Mouse (Mus musculus): Measurements from ENCODE around the gene Sox15. TPM values are rescaled to one million over a fixed set of nuclear protein-coding genes. Genes with fewer than 3 reads are reported as not detected.

Sox15 gene
- polyA plus RNA-seq, 1 experiment: not detected

DNA sequence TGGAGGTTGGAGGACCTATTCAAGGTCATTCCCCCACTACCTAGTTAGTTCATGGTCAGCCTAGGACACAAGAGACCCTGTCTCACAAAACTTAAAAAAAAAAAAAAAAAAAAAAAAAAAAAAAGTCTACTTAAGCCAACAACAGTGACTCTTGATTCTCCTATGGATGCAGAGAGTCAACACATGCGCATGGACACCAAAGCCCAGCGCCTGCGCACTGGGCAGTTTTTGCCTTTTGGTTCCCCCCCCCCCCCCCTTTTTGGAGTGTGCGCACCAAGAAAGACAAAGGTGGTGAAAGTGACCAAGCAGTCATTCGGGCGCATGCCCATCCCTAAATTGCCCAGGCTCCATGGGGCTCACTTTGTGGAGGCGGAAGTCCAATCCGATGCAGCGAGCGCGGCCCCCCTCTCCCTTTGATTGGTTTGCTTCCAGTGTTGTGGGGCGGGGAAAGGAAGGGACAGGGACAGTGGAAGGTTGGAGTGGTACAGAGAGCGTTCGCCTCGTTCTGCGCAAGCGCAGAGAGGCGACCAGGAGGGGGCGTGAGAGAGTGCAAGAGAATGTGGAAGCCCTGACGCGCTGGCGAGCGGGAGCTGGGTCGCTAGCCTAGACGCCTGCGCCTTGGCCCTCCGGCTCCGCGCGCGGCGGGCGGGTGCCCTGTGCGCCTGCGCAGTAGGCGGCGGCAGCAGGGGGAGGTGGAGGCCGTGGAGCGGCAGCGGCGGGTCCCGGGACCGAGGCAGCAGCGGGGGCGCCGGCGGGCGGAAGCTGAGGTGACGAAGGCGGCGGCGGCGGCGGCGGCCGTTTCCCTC is 22.6 kb upstream of the Sox15 start, which contains the start of gene Fxr2:
Gene Fxr2 (plus strand): TSS at position 707 of the 806 bp plus-strand sequence.
- peaks cover 57% of the 10 kb centered on the region for H3K4me1 ChIP-seq (ENCODE audit: control insufficient read depth)
- H3K27me3 ChIP-seq (ENCODE audit: control insufficient read depth): no peaks in the 10 kb centered on the region
- peak within 1 kb of the TSS; percentile 95 for H3K4me3 ChIP-seq (replicated peaks)
- no peak for TF ChIP-seq GATA1 (IDR thresholded peaks at IDR 0.05; ENCODE audit: low read length)
- no peak for TF ChIP-seq TAL1 (IDR thresholded peaks at IDR 0.05; ENCODE audit: low read length)
- peaks cover 16% of the 10 kb centered on the region for H3K36me3 ChIP-seq (ENCODE audit: control insufficient read depth)
- no peaks in the 10 kb centered on the region for H3K9me3 ChIP-seq (ENCODE audit: control insufficient read depth, low read length)

DNA sequence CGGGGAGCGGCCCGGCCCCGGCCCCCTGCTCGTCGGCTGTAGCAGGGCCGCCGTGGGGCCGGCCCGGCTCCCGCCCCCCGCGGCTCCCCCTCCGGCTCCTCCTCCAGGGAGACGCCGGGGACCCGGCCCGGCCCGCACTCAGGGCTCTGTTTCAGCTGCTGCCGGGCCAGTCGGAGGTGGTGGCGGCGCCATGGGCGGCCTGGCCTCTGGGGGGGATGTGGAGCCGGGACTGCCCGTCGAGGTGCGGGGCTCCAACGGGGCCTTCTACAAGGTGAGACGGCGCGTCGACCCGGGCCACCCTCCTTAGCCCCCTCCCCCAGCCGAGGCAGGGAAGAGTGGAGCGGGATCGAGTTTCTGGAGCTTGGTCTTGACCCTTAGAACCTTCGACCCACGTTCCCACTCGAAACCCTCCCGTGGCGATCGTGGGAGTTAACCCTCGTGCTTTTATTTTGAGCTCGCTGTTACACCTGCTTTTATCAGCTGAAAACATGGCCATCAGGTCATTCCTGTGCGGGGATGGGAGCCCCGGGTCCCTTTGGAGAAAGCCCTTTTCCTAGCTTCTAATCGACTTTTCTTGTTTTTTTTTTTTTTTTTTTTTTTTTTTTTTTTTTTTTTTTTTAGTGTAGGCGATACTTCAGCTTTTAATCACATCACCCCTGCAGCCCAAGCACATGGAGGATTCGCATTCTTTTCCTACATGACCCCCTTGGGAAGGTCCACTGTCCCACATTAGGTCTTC is 21.8 kb upstream of the Sox15 start:
- Histone ChIP-seq H3K4me1 (ENCODE audit: control insufficient read depth) (peaks cover 56% of the 10 kb centered on the region), H3K36me3 (ENCODE audit: control insufficient read depth) (peaks cover 21% of the 10 kb centered on the region), H3K9me3 (ENCODE audit: control insufficient read depth, low read length) (no peaks in the 10 kb centered on the region), H3K4me3 (replicated peaks) (peak overlapping the region; percentile 95), H3K27me3 (ENCODE audit: control insufficient read depth) (no peaks in the 10 kb centered on the region)
- TF ChIP-seq GATA1 (IDR thresholded peaks at IDR 0.05; ENCODE audit: low read length) (no peak), TAL1 (IDR thresholded peaks at IDR 0.05; ENCODE audit: low read length) (no peak)

DNA sequence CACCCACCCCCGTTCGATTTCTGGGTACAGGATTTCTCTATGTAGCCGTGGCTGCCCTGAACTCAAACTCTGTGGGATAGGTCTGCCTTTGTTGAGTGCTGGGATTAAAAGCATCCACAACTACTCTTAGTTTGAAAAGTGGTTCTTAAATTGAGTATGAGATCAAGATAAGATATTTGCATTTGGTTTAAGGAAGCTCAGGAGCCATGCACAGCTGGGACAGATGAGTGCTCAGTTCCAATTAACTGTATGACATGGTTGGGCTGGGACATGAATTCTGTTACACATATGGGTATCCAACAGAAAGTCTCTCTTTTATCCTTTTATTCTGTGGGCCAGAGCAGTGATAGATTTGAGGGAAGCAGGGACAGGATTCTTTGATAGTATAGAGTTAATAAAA is 19.6 kb upstream of the Sox15 start:
- H3K27me3 ChIP-seq (ENCODE audit: control insufficient read depth): no peaks in the 10 kb centered on the region
- peaks cover 38% of the 10 kb centered on the region for H3K36me3 ChIP-seq (ENCODE audit: control insufficient read depth)
- peaks cover 50% of the 10 kb centered on the region for H3K4me1 ChIP-seq (ENCODE audit: control insufficient read depth)
- no peaks in the 10 kb centered on the region for H3K9me3 ChIP-seq (ENCODE audit: control insufficient read depth, low read length)
- no peak overlapping the region for H3K4me3 ChIP-seq (replicated peaks)
- no peak for TF ChIP-seq TAL1 (IDR thresholded peaks at IDR 0.05; ENCODE audit: low read length)
- TF ChIP-seq GATA1 (IDR thresholded peaks at IDR 0.05; ENCODE audit: low read length): no peak

DNA sequence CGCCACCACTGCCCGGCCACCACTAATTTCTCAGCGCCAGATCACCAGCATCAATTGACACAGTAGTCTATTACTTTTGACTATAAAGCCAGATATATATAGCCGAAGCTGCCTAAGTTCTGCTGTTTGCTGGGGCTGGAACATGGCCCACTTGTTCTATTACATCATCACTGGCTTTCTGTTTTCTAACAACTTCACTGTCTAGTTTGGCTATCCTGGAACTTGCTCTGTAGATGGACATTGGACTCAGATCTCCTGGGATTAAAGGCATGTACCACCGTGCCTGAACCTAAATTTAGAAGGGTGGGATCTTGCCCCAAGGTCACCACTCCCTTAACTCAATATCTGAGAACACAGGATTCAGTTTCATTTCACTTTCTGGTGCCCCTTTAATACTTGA is 9.3 kb upstream of the Sox15 start:
- no peak for TF ChIP-seq TAL1 (IDR thresholded peaks at IDR 0.05; ENCODE audit: low read length)
- no peak for TF ChIP-seq GATA1 (IDR thresholded peaks at IDR 0.05; ENCODE audit: low read length)
- peaks cover 3% of the 10 kb centered on the region for H3K4me1 ChIP-seq (ENCODE audit: control insufficient read depth)
- H3K36me3 ChIP-seq (ENCODE audit: control insufficient read depth): peaks cover 96% of the 10 kb centered on the region
- H3K9me3 ChIP-seq (ENCODE audit: control insufficient read depth, low read length): no peaks in the 10 kb centered on the region
- H3K4me3 ChIP-seq (replicated peaks): no peak overlapping the region
- H3K27me3 ChIP-seq (ENCODE audit: control insufficient read depth): no peaks in the 10 kb centered on the region

DNA sequence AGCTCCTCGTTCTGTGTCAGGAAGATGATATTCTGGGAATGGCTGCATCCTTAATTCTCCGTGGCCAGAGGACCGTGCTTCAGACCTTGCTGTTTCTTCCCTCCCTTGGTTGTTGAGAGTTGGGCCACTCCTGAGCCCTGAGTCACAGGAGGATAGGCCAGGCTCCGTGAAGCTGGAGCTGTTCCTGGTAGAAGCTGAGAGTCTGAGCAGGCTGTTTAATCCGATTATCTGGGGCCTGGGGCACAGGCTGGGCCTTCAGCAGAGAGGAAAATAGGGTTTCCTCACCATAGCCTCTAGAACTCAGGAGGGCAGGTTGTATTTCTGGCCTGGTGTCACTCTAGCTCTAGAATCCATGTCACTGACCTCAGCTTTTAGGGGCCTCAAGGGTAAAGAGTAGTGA is 1.7 kb upstream of the Sox15 start:
- Histone ChIP-seq H3K4me1 (ENCODE audit: control insufficient read depth) (peaks cover 42% of the 10 kb centered on the region), H3K36me3 (ENCODE audit: control insufficient read depth) (peaks cover 94% of the 10 kb centered on the region)

DNA sequence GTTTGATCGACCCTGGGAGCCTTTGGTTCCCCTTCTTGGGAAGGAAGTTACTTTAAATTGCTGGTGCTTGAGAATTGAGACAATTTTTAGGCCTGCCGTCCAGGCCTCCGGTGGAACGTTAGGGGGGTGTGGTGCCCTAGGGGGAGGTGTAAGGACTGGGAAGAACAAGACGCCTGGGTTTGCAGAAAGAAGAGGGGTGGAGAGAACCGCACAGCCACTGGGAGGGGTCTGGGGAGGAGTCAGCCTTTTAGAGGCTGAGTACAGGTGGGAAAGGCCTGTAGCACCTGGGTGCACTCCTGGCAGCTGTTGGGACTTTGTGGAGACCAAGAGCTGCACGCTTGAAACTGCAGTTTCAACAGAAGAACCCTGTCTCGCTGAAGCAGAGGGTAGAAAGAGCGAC is 354 bp upstream of the Sox15 start:
- Histone ChIP-seq H3K36me3 (ENCODE audit: control insufficient read depth) (peaks cover 91% of the 10 kb centered on the region), H3K9me3 (ENCODE audit: control insufficient read depth, low read length) (no peaks in the 10 kb centered on the region), H3K4me1 (ENCODE audit: control insufficient read depth) (peaks cover 47% of the 10 kb centered on the region), H3K4me3 (replicated peaks) (no peak overlapping the region), H3K27me3 (ENCODE audit: control insufficient read depth) (no peaks in the 10 kb centered on the region)
- no peak for TF ChIP-seq GATA1 (IDR thresholded peaks at IDR 0.05; ENCODE audit: low read length)
- no peak for TF ChIP-seq TAL1 (IDR thresholded peaks at IDR 0.05; ENCODE audit: low read length)

More for the DNA sequence above, 1.7 kb upstream of the Sox15 start:
- H3K4me3 ChIP-seq (replicated peaks): no peak overlapping the region
- TF ChIP-seq GATA1 (IDR thresholded peaks at IDR 0.05; ENCODE audit: low read length): no peak
- TF ChIP-seq TAL1 (IDR thresholded peaks at IDR 0.05; ENCODE audit: low read length): no peak
- no peaks in the 10 kb centered on the region for H3K9me3 ChIP-seq (ENCODE audit: control insufficient read depth, low read length)
- no peaks in the 10 kb centered on the region for H3K27me3 ChIP-seq (ENCODE audit: control insufficient read depth)

DNA sequence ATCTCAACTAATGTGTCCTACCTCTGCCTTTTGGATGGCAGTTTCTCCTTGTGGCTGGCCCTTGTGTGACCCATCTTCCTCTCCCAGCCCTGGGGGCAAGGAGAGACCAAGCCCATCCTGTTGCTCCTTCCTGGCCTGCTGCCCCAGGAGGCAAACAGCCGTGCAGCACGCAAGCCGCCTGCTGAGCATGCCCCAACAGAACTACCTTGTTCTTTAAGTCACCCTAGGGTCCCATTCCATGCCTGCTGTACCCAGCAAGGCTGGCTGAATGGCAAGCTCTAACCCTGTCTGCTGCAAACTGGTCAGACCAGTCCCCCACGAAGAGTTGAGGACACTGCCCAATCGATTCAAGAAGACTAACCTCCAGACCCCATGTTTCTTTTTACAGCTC is 946 bp downstream of the Sox15 start:
- H3K9me3 ChIP-seq (ENCODE audit: control insufficient read depth, low read length): no peaks in the 10 kb centered on the region
- TF ChIP-seq GATA1 (IDR thresholded peaks at IDR 0.05; ENCODE audit: low read length) (no peak), TAL1 (IDR thresholded peaks at IDR 0.05; ENCODE audit: low read length) (no peak)
- peaks cover 85% of the 10 kb centered on the region for H3K36me3 ChIP-seq (ENCODE audit: control insufficient read depth)
- H3K4me3 ChIP-seq (replicated peaks): no peak overlapping the region
- peaks cover 58% of the 10 kb centered on the region for H3K4me1 ChIP-seq (ENCODE audit: control insufficient read depth)
- no peaks in the 10 kb centered on the region for H3K27me3 ChIP-seq (ENCODE audit: control insufficient read depth)

DNA sequence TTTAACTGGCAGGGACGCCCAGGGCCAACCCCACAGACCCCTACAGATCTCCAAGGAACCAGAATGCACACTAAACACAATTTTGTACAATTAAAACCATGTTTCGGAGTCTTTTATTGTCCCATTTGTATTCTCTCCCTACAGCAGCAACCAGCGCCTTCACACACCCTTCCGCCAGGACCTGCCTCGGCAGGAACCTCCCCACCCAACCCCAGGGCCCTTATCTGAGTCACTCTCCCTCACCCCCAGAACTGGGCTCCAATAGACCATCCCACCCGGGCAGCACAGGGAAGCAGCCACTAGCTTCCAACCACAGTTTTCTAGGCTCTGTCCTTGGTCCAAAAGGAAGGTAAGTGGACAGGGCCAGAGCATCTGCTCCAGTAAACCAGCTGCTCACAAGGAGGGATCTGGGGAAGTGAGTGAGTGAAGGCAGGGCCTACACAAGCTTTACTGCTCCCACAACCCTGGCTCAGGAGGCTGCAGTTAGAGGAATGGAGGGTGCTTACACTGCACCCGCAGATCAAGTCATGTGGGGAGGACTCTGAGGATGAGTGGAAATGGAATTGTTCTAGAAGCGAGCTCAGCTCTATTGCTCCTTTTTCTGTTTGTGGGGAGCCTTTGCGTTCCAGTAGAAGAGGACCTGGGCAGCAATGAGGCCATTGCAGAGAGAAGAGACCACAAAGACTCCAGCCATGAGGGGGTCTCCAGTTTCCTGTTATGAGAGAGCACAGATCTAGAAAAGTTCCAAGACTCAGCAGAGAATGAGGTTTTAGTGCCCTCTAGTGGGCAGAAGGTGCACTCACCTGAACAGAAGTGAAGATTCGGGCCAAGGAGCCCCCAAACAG is 1.7 kb downstream of the Sox15 start:
- peaks cover 77% of the 10 kb centered on the region for H3K36me3 ChIP-seq (ENCODE audit: control insufficient read depth)

More for the DNA sequence above, 1.7 kb downstream of the Sox15 start:
- Histone ChIP-seq H3K9me3 (ENCODE audit: control insufficient read depth, low read length) (no peaks in the 10 kb centered on the region), H3K27me3 (ENCODE audit: control insufficient read depth) (no peaks in the 10 kb centered on the region), H3K4me1 (ENCODE audit: control insufficient read depth) (peaks cover 66% of the 10 kb centered on the region), H3K4me3 (replicated peaks) (no peak overlapping the region)
- TF ChIP-seq TAL1 (IDR thresholded peaks at IDR 0.05; ENCODE audit: low read length) (no peak), GATA1 (IDR thresholded peaks at IDR 0.05; ENCODE audit: low read length) (no peak)
